Mouse (Mus musculus) CD4-positive, CD25-positive, alpha-beta regulatory T cell (primary cell): ENCODE data around the gene Tas2r144. TPM values are rescaled to one million over a fixed set of nuclear protein-coding genes. Genes with fewer than 3 reads are reported as not detected.

ENCODE experiments used
- polyA plus RNA-seq: library from polyadenylated mRNA; unstranded; fragments of 100-300 nt; shearing (Covaris generic); gene quantifications from one replicate; pipeline ENCODE4 v1.2.1, GENCODE M21; 2017

Gene Tas2r144
- not detected for polyA plus RNA-seq

DNA sequence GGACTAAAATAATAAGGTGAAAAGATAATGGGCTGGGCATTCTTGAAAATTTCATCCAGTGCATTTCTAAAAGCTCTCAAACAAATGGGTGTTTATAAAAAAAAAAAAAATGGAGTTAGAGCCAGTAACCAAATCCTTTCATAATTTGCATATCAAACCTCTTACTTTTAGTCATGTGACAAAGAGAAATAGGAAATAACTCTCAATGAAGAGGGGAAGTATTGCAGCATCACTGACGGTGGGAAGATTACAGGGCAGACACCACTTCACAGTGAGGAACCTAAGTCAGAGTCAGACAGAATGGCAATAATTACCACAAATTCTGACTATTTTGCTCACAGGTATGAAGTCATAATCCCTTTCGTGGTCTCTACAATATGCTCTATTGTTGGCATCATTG lies at the start of gene Tas2r144:
Gene Tas2r144, plus strand, starts transcription at position 301 of the 400 bp plus-strand sequence.

DNA sequence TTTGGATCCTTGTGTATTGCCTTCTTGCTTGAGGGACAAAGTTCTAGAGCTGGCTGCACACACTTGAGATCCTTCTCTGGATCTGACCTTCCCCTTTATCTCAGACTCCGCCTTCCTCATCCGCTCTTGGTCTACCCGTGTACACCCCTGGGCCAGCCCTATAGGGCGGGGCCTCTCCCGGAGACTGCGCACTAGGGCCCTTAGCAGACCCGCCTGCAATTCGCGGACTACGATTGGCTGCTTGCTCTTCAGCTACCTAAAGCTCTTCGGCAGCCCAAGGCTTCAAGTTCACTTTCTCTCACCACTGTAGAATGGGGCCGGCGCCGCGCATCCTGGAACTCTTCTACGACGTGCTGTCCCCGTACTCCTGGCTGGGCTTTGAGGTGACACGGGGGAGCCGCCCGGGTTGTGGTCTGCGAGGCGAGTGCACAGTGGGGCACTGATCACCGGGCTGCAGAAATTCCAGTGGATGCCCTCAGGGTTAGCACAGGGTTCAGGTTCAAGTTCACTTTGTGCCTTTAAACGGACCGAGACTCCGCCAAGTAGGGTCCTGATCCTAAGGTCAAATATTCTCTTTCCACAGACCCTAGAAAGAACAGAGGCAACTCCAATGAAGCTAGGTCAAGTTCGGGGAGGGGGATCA lies 30.7 kb downstream of the Tas2r144 start, which contains the start of gene Gstk1:
Gene Gstk1, plus strand, starts transcription at position 225 of the 643 bp plus-strand sequence.

DNA sequence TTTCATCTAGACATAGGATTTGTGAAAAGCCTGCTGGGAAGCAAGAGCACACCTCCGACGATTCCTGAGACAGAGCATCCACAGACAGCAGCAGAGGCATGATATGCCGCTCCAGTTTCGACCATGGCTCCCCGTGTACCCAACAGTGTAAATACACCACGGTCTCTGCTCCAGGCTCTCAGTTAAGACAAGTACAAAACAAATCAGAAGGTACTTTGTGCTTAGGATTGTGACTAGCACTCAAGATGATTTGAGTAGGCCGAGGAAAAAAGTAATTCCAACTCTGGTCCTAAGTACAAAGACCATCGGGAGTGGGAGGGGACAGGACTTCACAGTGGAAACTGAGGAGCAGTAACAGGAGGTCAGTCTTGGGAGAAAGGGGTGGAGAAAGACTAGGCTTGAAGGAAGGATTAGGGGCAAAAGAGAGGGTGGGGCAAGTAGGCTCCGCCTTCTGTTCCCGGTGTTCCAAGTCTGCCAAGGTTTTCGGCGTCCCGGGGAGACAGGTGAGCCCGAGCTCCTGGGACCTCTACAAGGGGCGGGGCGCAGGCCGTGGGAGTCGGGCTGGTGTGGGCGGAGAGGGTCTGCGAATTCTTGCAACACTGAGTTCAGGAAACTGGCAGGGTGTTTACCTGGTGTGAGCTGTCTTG lies 46.5 kb downstream of the Tas2r144 start, which contains the start of gene Tmem139:
Gene Tmem139, plus strand, starts transcription at position 447 of the 647 bp plus-strand sequence.

DNA sequence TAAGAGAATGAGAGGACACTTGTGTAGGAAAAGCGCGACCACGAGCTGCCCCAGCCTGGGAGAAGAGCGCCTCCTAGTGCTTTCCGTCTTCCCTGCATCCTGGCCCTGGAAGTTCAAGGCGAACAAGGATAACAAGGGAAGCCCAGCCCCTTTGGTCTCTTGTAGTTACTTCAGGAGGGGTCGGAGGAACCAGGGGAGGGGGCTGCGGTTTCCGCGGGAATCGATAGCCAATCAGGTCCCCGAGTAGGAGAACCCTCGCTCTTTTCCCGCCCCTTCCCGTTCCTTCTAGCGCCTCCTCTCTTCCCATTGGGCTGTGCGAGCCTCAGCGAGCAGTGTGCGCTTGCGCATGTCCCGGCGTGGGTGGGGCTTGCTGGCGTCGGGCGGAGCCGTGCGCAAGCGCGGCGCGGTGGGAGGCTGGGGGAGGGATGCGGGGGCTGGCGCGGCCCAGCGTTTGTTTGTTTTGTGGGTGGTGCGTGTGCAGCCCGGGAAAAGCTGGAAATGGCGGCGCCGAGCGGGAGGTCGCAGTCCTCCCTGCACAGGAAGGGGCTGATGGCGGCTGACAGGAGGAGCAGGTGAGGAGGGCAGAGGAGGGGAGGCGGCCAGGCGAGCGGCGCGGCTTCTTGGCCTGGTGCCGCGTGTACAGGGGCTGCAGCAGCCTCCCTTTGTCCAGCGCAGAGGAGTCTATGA lies 49.6 kb downstream of the Tas2r144 start, which contains the start of gene Casp2:
Gene Casp2, plus strand, starts transcription at position 360 of the 687 bp plus-strand sequence.

Other genes starting within 250 kb of the Tas2r144 start
- gene Sval3, start 247.2 kb upstream of the Tas2r144 start, polyA plus RNA-seq, result not detected
- not detected for gene Sva, start 176.9 kb upstream of the Tas2r144 start, polyA plus RNA-seq
- not detected for gene Tas2r139, start 74.4 kb upstream of the Tas2r144 start, polyA plus RNA-seq
- 13.3 TPM for gene Gstk1, start 30.6 kb downstream of the Tas2r144 start, polyA plus RNA-seq
- gene Tmem139, start 46.6 kb downstream of the Tas2r144 start, polyA plus RNA-seq, result not detected
- 65.2 TPM for gene Casp2, start 49.7 kb downstream of the Tas2r144 start, polyA plus RNA-seq
- not detected for gene Clcn1, start 71.4 kb downstream of the Tas2r144 start, polyA plus RNA-seq
- 0.05 TPM for gene Fam131b, start 109.3 kb downstream of the Tas2r144 start, polyA plus RNA-seq
- gene Zyx, start 134.3 kb downstream of the Tas2r144 start, polyA plus RNA-seq, result 186 TPM
- gene Epha1, start 157.9 kb downstream of the Tas2r144 start, polyA plus RNA-seq, result 0.36 TPM
- not detected for gene Tas2r143, start 184.9 kb downstream of the Tas2r144 start, polyA plus RNA-seq
- not detected for gene Tas2r135, start 190.1 kb downstream of the Tas2r144 start, polyA plus RNA-seq
- gene Tas2r126, start 219.2 kb downstream of the Tas2r144 start, polyA plus RNA-seq, result 0.32 TPM
- gene Olfr458, start 249.9 kb downstream of the Tas2r144 start, polyA plus RNA-seq, result not detected